Mouse (Mus musculus): Measurements from ENCODE around the gene Mgll. TPM values are rescaled to one million over a fixed set of nuclear protein-coding genes. Genes with fewer than 3 reads are reported as not detected.

The Mgll gene
- polyA plus RNA-seq, 1 experiment from 2014 or later: 51.3 TPM

- Histone ChIP-seq H3K4me3 (replicated peaks; ENCODE audit: low read length) (no peak overlapping the region), H3K4me1 (replicated peaks; ENCODE audit: control insufficient read depth, insufficient read depth, low read length) (0 out of 2 replicates have a peak, but pooled peaks cover 6% of the 10 kb centered on the region), H3K36me3 (replicated peaks; ENCODE audit: control insufficient read depth, insufficient read depth) (peaks cover 24% of the 10 kb centered on the region), H3K9ac (no peak overlapping the region), H3K4me2 (replicated peaks) (no peak overlapping the region), H3K9me3 (ENCODE audit: control insufficient read depth, low read length) (no peaks in the 10 kb centered on the region), H3K27ac (no peak overlapping the region), H3K27me3 (ENCODE audit: control insufficient read depth, insufficient read depth, low read length) (no peaks in the 10 kb centered on the region)
- DNase-seq (ENCODE audit: low spot score) (no peak), ATAC-seq (ENCODE audit: low FRiP score) (0 out of 2 replicates have a peak, but pooled peaks have one; percentile 36)
- WGBS: 71% methylated on average over 5 of the region's 5 CpGs
Measured at GRCm38 (mm10) chr6:88832663-88833062, 108.5 kb downstream of the Mgll start.

DNA sequence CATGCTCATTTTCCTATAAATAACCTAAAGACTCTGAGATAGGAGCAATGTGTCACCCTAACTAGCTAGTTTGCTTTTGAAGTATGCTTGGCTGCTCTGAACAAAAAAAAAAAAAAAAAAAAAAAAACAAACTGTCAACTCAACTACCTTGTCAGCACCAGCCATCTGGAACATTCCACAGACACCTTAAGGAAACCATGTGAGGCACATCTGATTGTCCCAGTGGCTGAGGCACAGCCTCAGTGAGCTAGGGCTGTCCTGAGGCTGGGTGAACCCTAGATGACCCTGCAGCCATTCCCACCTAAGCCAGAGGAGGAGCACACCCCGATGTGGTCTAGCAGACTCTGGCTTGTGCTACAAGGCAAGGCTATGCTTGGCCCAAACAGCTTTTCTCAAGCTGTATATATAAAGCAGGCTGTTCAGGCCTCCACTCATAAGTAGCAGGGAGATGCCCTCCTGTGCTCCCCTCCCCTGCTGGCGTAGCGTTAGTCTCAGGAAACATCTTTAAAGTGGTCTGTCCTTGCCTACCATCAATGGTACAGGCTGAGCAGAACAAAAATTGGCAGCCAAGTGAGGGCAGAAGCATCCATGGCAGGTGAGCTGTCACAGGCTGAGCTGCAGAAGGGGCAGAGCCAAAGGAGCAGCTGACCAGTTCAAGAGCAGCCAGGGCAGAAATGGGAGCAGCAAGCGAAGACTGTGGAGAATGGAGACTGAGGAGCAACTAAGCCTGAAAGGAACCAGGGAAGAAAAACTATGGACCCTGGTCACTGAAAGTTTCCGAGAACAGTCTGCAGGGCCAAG lies 109.3 kb downstream of the Mgll start:
- Histone ChIP-seq H3K4me3 (replicated peaks; ENCODE audit: low read length) (no peak overlapping the region), H3K4me1 (replicated peaks; ENCODE audit: control insufficient read depth, insufficient read depth, low read length) (0 out of 2 replicates have a peak, but pooled peaks cover 3% of the 10 kb centered on the region), H3K36me3 (replicated peaks; ENCODE audit: control insufficient read depth, insufficient read depth) (peaks cover 33% of the 10 kb centered on the region), H3K4me2 (replicated peaks) (no peak overlapping the region), H3K27ac (no peak overlapping the region), H3K9me3 (ENCODE audit: control insufficient read depth, low read length) (no peaks in the 10 kb centered on the region), H3K27me3 (ENCODE audit: control insufficient read depth, insufficient read depth, low read length) (no peaks in the 10 kb centered on the region), H3K9ac (no peak overlapping the region)
- no peak for DNase-seq (ENCODE audit: low spot score)
- no peak for ATAC-seq (ENCODE audit: low FRiP score)
- 91% methylated on average over 5 of the region's 5 CpGs for WGBS

DNA sequence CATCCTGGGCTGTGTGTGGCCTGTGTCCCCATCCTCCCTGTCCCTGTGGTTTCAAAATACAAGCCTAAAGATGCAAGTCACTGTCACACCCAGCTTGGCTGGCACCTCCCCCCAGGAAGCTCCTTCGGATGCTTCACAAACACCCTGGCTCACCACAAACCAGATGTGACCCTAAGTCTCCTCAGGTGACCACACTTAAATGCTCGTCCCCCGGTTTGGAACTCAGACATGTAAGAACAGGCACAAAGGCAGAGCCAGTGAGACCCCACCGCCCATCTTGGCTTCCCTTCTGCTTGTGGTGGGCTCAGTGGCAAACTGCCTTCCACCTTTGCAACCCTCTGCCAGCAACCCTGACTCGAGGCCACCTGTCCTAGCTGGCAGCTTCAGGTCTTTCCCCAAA lies 110.8 kb downstream of the Mgll start:
- DNase-seq (ENCODE audit: low spot score) (no peak), ATAC-seq (ENCODE audit: low FRiP score) (no peak)
- Histone ChIP-seq H3K27me3 (ENCODE audit: control insufficient read depth, insufficient read depth, low read length) (no peaks in the 10 kb centered on the region), H3K4me2 (replicated peaks) (no peak overlapping the region), H3K4me1 (replicated peaks; ENCODE audit: control insufficient read depth, insufficient read depth, low read length) (0 out of 2 replicates have a peak, but pooled peaks cover 4% of the 10 kb centered on the region), H3K9ac (no peak overlapping the region), H3K36me3 (replicated peaks; ENCODE audit: control insufficient read depth, insufficient read depth) (peaks cover 44% of the 10 kb centered on the region), H3K9me3 (ENCODE audit: control insufficient read depth, low read length) (no peaks in the 10 kb centered on the region), H3K27ac (no peak overlapping the region), H3K4me3 (replicated peaks; ENCODE audit: low read length) (no peak overlapping the region)
- 85% methylated on average over 5 of the region's 5 CpGs for WGBS

GRCm38 (mm10) chr6:88836178-88836819 lies 112.1 kb downstream of the Mgll start:
- H3K36me3 ChIP-seq (replicated peaks; ENCODE audit: control insufficient read depth, insufficient read depth): peaks cover 44% of the 10 kb centered on the region
- no peaks in the 10 kb centered on the region for H3K27me3 ChIP-seq (ENCODE audit: control insufficient read depth, insufficient read depth, low read length)
- H3K4me2 ChIP-seq (replicated peaks): no peak overlapping the region
- 84% methylated on average over 28 of the region's 28 CpGs for WGBS
- DNase-seq (ENCODE audit: low spot score) (no peak), ATAC-seq (ENCODE audit: low FRiP score) (no peak)
- no peak overlapping the region for H3K27ac ChIP-seq
- H3K9me3 ChIP-seq (ENCODE audit: control insufficient read depth, low read length): no peaks in the 10 kb centered on the region
- peaks cover 12% of the 10 kb centered on the region for H3K4me1 ChIP-seq (replicated peaks; ENCODE audit: control insufficient read depth, insufficient read depth, low read length)
- H3K9ac ChIP-seq: no peak overlapping the region; the same call in 1 of the 2 replicates
- H3K4me3 ChIP-seq (replicated peaks; ENCODE audit: low read length): no peak overlapping the region

GRCm38 (mm10) chr6:88837999-88838398 lies 113.8 kb downstream of the Mgll start:
- no peak overlapping the region for H3K4me2 ChIP-seq (replicated peaks)
- 91% methylated on average over 12 of the region's 12 CpGs for WGBS
- no peak overlapping the region for H3K4me3 ChIP-seq (replicated peaks; ENCODE audit: low read length)
- DNase-seq (ENCODE audit: low spot score) (no peak), ATAC-seq (ENCODE audit: low FRiP score) (no peak)
- H3K4me1 ChIP-seq (replicated peaks; ENCODE audit: control insufficient read depth, insufficient read depth, low read length): peaks cover 11% of the 10 kb centered on the region
- H3K27ac ChIP-seq: no peak overlapping the region
- peaks cover 44% of the 10 kb centered on the region for H3K36me3 ChIP-seq (replicated peaks; ENCODE audit: control insufficient read depth, insufficient read depth)
- no peaks in the 10 kb centered on the region for H3K27me3 ChIP-seq (ENCODE audit: control insufficient read depth, insufficient read depth, low read length)
- H3K9me3 ChIP-seq (ENCODE audit: control insufficient read depth, low read length): no peaks in the 10 kb centered on the region
- H3K9ac ChIP-seq: no peak overlapping the region

DNA sequence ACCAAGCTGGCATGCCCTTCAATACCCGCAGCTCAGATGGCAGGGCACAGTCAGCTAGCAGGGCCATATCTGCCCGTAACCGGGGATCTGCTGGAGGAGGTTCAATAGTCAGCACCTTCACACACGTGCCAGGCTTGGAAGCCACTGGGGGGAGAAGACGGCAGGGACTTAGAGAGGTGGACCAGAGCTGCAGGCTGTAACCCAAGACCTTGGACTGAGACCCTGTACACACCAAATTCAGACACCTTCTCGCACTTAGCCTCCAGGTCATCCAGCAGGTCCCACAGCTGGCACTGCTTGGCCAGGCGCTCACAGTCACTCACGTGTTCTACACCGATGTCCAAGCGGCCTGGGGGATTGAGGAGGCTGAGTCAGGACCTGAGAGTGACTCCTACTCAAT lies 114.4 kb downstream of the Mgll start:
- H3K27ac ChIP-seq: no peak overlapping the region
- 96% methylated on average over 10 of the region's 10 CpGs for WGBS
- H3K4me2 ChIP-seq (replicated peaks): no peak overlapping the region
- ATAC-seq (ENCODE audit: low FRiP score) (no peak), DNase-seq (ENCODE audit: low spot score) (no peak)
- H3K9ac ChIP-seq: no peak overlapping the region
- H3K4me1 ChIP-seq (replicated peaks; ENCODE audit: control insufficient read depth, insufficient read depth, low read length): peaks cover 11% of the 10 kb centered on the region
- no peaks in the 10 kb centered on the region for H3K27me3 ChIP-seq (ENCODE audit: control insufficient read depth, insufficient read depth, low read length)
- H3K36me3 ChIP-seq (replicated peaks; ENCODE audit: control insufficient read depth, insufficient read depth): peaks cover 47% of the 10 kb centered on the region
- H3K4me3 ChIP-seq (replicated peaks; ENCODE audit: low read length): no peak overlapping the region
- H3K9me3 ChIP-seq (ENCODE audit: control insufficient read depth, low read length): no peaks in the 10 kb centered on the region

GRCm38 (mm10) chr6:88839135-88839970 lies 115.1 kb downstream of the Mgll start:
- Histone ChIP-seq H3K4me1 (replicated peaks; ENCODE audit: control insufficient read depth, insufficient read depth, low read length) (peaks cover 11% of the 10 kb centered on the region), H3K4me3 (replicated peaks; ENCODE audit: low read length) (no peak overlapping the region), H3K27me3 (ENCODE audit: control insufficient read depth, insufficient read depth, low read length) (no peaks in the 10 kb centered on the region), H3K4me2 (replicated peaks) (no peak overlapping the region), H3K36me3 (replicated peaks; ENCODE audit: control insufficient read depth, insufficient read depth) (peaks cover 54% of the 10 kb centered on the region), H3K27ac (no peak overlapping the region), H3K9me3 (ENCODE audit: control insufficient read depth, low read length) (no peaks in the 10 kb centered on the region), H3K9ac (no peak overlapping the region)
- no peak for ATAC-seq (ENCODE audit: low FRiP score)
- DNase-seq (ENCODE audit: low spot score): no peak
- 85% methylated on average over 26 of the region's 26 CpGs for WGBS

- no peak overlapping the region for H3K9ac ChIP-seq
- no peak overlapping the region for H3K27ac ChIP-seq
- H3K4me2 ChIP-seq (replicated peaks): peak overlapping the region; percentile 80
- H3K27me3 ChIP-seq (ENCODE audit: control insufficient read depth, insufficient read depth, low read length): no peaks in the 10 kb centered on the region
- H3K36me3 ChIP-seq (replicated peaks; ENCODE audit: control insufficient read depth, insufficient read depth): peaks cover 60% of the 10 kb centered on the region
- H3K4me3 ChIP-seq (replicated peaks; ENCODE audit: low read length): no peak overlapping the region
- DNase-seq (ENCODE audit: low spot score) (no peak), ATAC-seq (ENCODE audit: low FRiP score) (no peak)
- H3K4me1 ChIP-seq (replicated peaks; ENCODE audit: control insufficient read depth, insufficient read depth, low read length): peaks cover 11% of the 10 kb centered on the region
- no peaks in the 10 kb centered on the region for H3K9me3 ChIP-seq (ENCODE audit: control insufficient read depth, low read length)
- WGBS: 79% methylated on average over 3 of the region's 3 CpGs
Measured at GRCm38 (mm10) chr6:88840211-88840610, 116.0 kb downstream of the Mgll start.
